16 mouse cellular contexts compared by ENCODE assay signal in genomic region chr4:95096731-95097130, GRCm38 (mm10).
"Had no signal": no experiment of that assay in that cellular context is flagged by ENCODE, and none has a peak within 500 bp of the region (broad histone marks: within the 10 kb centered on the region; RNA-seq: fewer than 3 reads in every experiment).

No protein-coding gene starts in this region.

- H3K4me2 ChIP-seq: liver, embryonic 11.5 days; liver, embryonic 15.5 days; midbrain, embryonic 11.5 days; midbrain, embryonic 15.5 days; neural tube, embryonic 13.5 days had no signal

- ATAC-seq: intestine, postnatal 0 days; midbrain, embryonic 15.5 days had no signal

- H3K9ac ChIP-seq: liver, embryonic 15.5 days; midbrain, embryonic 15.5 days; neural tube, embryonic 13.5 days had no signal

- H3K9me3 ChIP-seq: limb, embryonic 10.5 days; liver, embryonic 15.5 days; midbrain, embryonic 15.5 days had no signal

- H3K4me3 ChIP-seq: layer of hippocampus, adult 2 months; limb, embryonic 10.5 days; liver, embryonic 15.5 days; megakaryocyte, embryonic 14.5 days; midbrain, embryonic 15.5 days; neural tube, embryonic 13.5 days had no signal

- DNase-seq: kidney, adult 8-10 months; kidney, postnatal 4 days; lung, adult 2 months; right cerebral cortex, postnatal 14 days; thymus, postnatal 4 days had no signal

- H3K4me1 ChIP-seq: liver, embryonic 15.5 days; midbrain, embryonic 15.5 days had no signal

- H3K36me3 ChIP-seq: liver, embryonic 15.5 days; midbrain, embryonic 15.5 days; neural tube, embryonic 13.5 days had no signal

- H3K27me3 ChIP-seq: liver, embryonic 15.5 days; midbrain, embryonic 15.5 days; neural tube, embryonic 13.5 days had no signal

- H3K27ac ChIP-seq: kidney, postnatal 0 days; layer of hippocampus, adult 2 months; limb, embryonic 10.5 days; liver, embryonic 15.5 days; macrophage; midbrain, embryonic 15.5 days; neural tube, embryonic 13.5 days had no signal
